Mouse (Mus musculus): ENCODE data around the gene C1ql3. TPM values are rescaled to one million over a fixed set of nuclear protein-coding genes. Genes with fewer than 3 reads are reported as not detected.

The C1ql3 gene
- polyA plus RNA-seq, 1 experiment from 2014 or later = 0.58 TPM

DNA sequence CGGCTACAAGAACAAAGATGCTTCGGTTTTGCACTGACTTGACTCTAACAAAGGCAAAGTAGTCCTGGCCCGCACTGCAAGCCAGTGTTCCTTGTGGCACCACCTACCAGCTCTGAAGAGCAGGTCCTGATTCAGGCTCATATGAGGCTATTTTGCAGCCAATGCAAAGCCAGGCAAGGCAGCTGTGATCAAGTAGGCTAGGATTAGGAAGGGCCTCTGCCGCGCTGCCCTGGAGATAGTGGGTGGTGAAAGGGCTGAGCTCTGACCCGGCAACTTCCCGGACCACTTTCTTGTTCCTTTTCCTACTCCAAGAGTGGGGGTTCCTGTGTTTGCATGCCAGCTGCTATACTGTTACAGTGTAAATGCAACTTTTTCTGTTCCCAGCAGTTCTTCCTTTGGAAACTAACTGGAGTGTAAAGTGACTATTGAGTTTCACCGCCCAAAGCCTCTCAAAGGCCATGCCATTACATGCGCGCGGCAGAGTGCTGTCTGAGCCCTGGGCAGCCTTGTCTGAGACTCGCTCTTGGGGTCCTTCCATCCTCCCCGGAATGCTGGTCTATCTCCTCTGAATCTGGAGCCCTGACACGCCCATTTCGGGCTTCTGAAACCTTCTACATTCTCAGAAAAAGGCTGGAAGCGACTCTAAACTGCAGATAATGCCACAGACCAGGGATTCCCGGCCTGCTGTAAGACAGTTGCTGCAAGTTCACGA lies 2.2 kb downstream of the C1ql3 start:
- Histone ChIP-seq H3K4me1 (replicated peaks) (peaks cover 30% of the 10 kb centered on the region), H3K4me2 (peak overlapping the region; percentile 100), H3K9ac (peak overlapping the region; percentile 52), H3K36me3 (no peaks in the 10 kb centered on the region), H3K27me3 (peaks cover 32% of the 10 kb centered on the region), H3K27ac (no peak overlapping the region), H3K4me3 (peak overlapping the region; percentile 62), H3K9me3 (replicated peaks) (no peaks in the 10 kb centered on the region)
- ATAC-seq (replicated peaks; ENCODE audit: insufficient number of reproducible peaks, insufficient read depth, low FRiP score, low read depth) = peak; percentile 50; the same call in 1 of the 2 replicates
- WGBS = 18% methylated on average over 18 of the region's 18 CpGs

DNA sequence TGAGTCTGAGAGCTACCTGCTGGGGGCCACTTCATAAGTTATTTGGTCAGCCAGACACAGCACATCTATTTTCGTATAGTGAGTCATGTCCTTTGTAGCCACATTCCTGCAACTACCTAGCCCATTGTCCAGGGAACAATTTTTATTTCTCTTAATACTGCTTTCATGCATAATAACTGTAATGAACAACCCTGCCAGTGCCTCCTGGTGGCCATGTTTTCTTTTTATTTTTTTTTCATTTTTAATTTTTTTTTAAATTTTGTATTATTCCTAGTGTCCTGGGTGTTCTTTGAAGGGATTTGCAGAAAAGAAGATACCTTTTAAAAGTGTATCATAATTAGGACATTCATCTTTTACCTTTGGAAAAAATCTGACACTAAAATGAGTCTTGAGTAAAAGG lies 3.2 kb downstream of the C1ql3 start:
- Histone ChIP-seq H3K4me3 (no peak overlapping the region), H3K27me3 (peaks cover 30% of the 10 kb centered on the region), H3K9ac (no peak overlapping the region), H3K4me2 (no peak overlapping the region), H3K9me3 (replicated peaks) (no peaks in the 10 kb centered on the region), H3K4me1 (replicated peaks) (peaks cover 30% of the 10 kb centered on the region), H3K27ac (no peak overlapping the region), H3K36me3 (no peaks in the 10 kb centered on the region)
- no peak for ATAC-seq (replicated peaks; ENCODE audit: insufficient number of reproducible peaks, insufficient read depth, low FRiP score, low read depth)
- 41% methylated on average over 1 of the region's 1 CpGs for WGBS

- 49% methylated on average over 2 of the region's 2 CpGs for WGBS
- Histone ChIP-seq H3K36me3 (no peaks in the 10 kb centered on the region), H3K27me3 (no peaks in the 10 kb centered on the region), H3K27ac (no peak overlapping the region), H3K9ac (no peak overlapping the region), H3K4me2 (no peak overlapping the region), H3K9me3 (replicated peaks) (no peaks in the 10 kb centered on the region), H3K4me1 (replicated peaks) (no peaks in the 10 kb centered on the region), H3K4me3 (no peak overlapping the region)
- ATAC-seq (replicated peaks; ENCODE audit: insufficient number of reproducible peaks, insufficient read depth, low FRiP score, low read depth) = no peak
Measured at GRCm38 (mm10) chr2:13000026-13000425, 11.6 kb downstream of the C1ql3 start.

DNA sequence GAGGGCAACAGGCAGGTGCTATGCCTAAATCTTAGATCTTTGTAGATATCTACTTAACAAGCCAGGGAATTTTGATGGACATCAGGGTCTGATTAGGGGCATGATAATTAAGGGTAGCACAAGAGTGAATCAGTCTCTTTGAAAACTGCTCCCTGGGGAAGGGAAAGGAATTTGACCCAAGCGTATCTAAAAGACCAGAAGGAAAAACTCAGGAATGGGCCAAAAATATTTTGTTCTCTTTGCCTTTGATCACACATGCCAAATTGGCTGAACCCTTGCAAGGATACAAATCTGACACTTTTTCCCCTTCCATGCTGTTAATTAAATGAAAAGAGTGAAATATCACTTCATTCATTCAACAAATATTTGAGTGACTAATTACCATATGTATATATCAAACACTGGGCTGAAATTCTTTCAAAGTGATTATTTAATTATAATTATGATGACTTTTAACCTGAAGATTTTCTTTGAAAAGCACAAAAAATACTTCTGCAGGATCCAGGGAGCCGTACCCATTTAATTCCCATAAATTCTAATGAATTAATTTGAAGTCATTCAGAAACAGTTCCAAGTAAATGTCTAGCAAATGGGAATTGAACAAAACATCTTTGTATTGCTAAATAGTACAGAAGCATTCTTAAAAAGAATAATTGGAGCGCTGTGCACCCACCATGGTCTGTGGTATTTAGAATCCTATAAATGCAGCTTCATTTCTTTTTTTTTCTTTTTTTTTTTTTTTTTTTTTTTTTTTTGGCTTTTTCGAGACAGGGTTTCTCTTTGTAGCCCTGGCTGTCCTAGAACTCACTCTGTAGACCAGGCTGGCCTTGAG lies 26.5 kb downstream of the C1ql3 start:
- 80% methylated on average over 4 of the region's 4 CpGs for WGBS
- Histone ChIP-seq H3K4me3 (no peak overlapping the region), H3K27me3 (no peaks in the 10 kb centered on the region), H3K4me2 (no peak overlapping the region), H3K4me1 (replicated peaks) (no peaks in the 10 kb centered on the region), H3K27ac (no peak overlapping the region), H3K9me3 (replicated peaks) (no peaks in the 10 kb centered on the region), H3K36me3 (peaks cover 7% of the 10 kb centered on the region), H3K9ac (no peak overlapping the region)
- no peak for ATAC-seq (replicated peaks; ENCODE audit: insufficient number of reproducible peaks, insufficient read depth, low FRiP score, low read depth)

DNA sequence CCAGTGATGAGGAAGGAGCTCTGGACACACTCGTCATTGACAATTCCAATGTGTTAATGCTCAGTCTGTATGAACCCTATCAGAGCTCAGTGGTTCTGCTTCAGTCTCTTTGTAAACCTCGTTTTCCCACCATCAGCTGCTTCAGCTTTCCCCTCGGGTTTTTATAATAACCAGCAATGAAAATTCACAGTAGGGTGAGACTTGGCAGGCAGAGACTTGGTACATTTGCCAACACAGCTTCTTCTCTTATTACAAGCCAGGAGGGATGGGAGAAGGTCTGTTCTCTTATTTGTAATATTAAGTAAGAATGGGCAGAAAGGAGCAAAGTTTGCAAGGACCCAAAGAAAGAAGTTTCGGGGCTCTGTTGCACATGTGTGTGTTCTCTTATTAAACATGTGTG lies 32.8 kb downstream of the C1ql3 start:
- Histone ChIP-seq H3K4me2 (no peak overlapping the region), H3K27me3 (no peaks in the 10 kb centered on the region), H3K9ac (no peak overlapping the region), H3K36me3 (peaks cover 7% of the 10 kb centered on the region), H3K4me3 (no peak overlapping the region), H3K27ac (no peak overlapping the region), H3K4me1 (replicated peaks) (0 out of 2 replicates have a peak, but pooled peaks cover 3% of the 10 kb centered on the region), H3K9me3 (replicated peaks) (no peaks in the 10 kb centered on the region)
- 80% methylated on average over 4 of the region's 4 CpGs for WGBS
- no peak for ATAC-seq (replicated peaks; ENCODE audit: insufficient number of reproducible peaks, insufficient read depth, low FRiP score, low read depth)

- H3K4me3 ChIP-seq = no peak overlapping the region
- ATAC-seq (replicated peaks; ENCODE audit: insufficient number of reproducible peaks, insufficient read depth, low FRiP score, low read depth) = no peak
- H3K36me3 ChIP-seq = peaks cover 7% of the 10 kb centered on the region
- WGBS = 83% methylated on average over 7 of the region's 7 CpGs
- no peaks in the 10 kb centered on the region for H3K9me3 ChIP-seq (replicated peaks)
- no peak overlapping the region for H3K4me2 ChIP-seq
- H3K4me1 ChIP-seq (replicated peaks) = 0 out of 2 replicates have a peak, but pooled peaks cover 3% of the 10 kb centered on the region
- no peak overlapping the region for H3K9ac ChIP-seq
- H3K27me3 ChIP-seq = no peaks in the 10 kb centered on the region
- H3K27ac ChIP-seq = no peak overlapping the region
Measured at GRCm38 (mm10) chr2:12977367-12977766, 34.2 kb downstream of the C1ql3 start.

- H3K4me3 ChIP-seq = no peak overlapping the region
- no peak overlapping the region for H3K27ac ChIP-seq
- no peaks in the 10 kb centered on the region for H3K27me3 ChIP-seq
- no peak for ATAC-seq (replicated peaks; ENCODE audit: insufficient number of reproducible peaks, insufficient read depth, low FRiP score, low read depth)
- H3K9me3 ChIP-seq (replicated peaks) = no peaks in the 10 kb centered on the region
- no peaks in the 10 kb centered on the region; the same call in 1 of the 2 replicates for H3K36me3 ChIP-seq
- WGBS = 92% methylated on average over 2 of the region's 2 CpGs
- no peak overlapping the region for H3K9ac ChIP-seq
- H3K4me2 ChIP-seq = no peak overlapping the region
- 0 out of 2 replicates have a peak, but pooled peaks cover 3% of the 10 kb centered on the region for H3K4me1 ChIP-seq (replicated peaks)
Measured at GRCm38 (mm10) chr2:12973752-12974151, 37.9 kb downstream of the C1ql3 start.

DNA sequence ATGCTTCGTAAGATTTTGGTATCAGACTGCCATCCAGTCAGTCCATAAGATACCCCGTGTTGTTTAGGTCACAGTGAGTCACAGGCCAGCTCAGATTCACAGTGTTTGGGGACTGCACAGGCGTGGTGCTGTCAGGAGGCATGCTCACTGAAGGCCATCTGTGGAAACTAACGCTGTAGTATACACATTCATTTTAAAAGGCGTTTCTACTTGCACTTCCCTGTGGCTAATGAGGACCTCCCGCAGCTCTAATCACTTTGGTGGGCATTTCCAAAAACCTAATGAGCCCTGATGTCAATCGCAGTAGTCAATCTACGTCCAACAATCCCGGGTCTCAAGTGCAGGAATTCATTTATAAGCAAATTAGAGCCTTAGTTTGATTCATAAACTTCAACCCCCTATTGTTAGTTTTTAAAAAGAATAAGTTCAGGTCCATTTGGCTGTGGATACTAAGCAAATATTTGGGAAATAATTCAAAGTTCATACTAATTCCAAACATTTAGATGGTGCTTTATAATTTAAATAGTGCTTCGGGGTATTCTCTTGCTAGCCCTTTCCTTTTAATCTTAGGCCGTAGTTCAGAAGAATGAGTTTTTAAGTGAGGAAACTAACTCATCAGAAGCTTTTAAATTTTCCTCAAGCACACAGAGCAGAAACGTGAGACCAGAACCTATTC lies 41.4 kb downstream of the C1ql3 start:
- Histone ChIP-seq H3K9ac (no peak overlapping the region), H3K4me1 (replicated peaks) (no peaks in the 10 kb centered on the region), H3K27me3 (no peaks in the 10 kb centered on the region), H3K4me3 (no peak overlapping the region), H3K4me2 (no peak overlapping the region), H3K9me3 (replicated peaks) (no peaks in the 10 kb centered on the region), H3K36me3 (no peaks in the 10 kb centered on the region), H3K27ac (no peak overlapping the region)
- WGBS = 84% methylated on average over 12 of the region's 12 CpGs
- ATAC-seq (replicated peaks; ENCODE audit: insufficient number of reproducible peaks, insufficient read depth, low FRiP score, low read depth) = no peak

DNA sequence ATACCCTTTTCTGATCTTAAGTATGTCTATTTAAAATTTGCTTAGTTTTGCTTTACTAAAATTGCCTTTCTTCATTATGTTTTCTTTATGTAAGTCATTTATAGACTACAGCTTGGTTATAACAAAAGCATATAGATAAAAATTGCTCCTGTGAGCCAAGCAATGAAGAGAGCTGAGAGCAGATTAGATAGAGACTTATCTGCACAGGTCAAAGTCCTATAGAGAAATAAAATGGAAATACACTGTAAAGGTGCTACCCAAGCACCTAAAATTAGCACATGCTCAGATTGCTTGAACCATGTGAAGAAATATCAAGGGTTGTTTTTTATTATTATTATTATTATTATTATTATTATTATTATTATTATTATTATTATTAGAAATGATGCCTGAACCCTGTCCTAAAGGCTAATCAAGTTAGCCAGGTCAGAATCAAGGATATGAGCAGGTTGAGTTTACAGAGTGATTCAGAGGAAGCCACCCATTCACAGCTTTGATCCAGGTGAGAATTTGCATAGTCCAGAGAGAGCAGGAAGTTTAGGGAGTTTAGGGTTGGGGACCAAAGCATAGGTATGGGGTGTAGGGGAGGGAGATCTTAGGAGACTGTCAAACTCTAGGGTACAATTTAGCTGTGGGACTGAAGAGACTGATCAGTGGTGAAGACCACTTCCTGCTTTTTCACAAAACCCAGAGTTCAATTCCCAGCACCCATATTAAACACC lies 54.7 kb downstream of the C1ql3 start:
- H3K27ac ChIP-seq = no peak overlapping the region
- no peak overlapping the region for H3K4me2 ChIP-seq
- no peak overlapping the region for H3K4me3 ChIP-seq
- ATAC-seq (replicated peaks; ENCODE audit: insufficient number of reproducible peaks, insufficient read depth, low FRiP score, low read depth) = no peak
- H3K4me1 ChIP-seq (replicated peaks) = no peaks in the 10 kb centered on the region
- no peaks in the 10 kb centered on the region for H3K9me3 ChIP-seq (replicated peaks)
- H3K36me3 ChIP-seq = no peaks in the 10 kb centered on the region
- no peaks in the 10 kb centered on the region for H3K27me3 ChIP-seq
- H3K9ac ChIP-seq = no peak overlapping the region
